23 mouse cellular contexts compared by ENCODE assay signal in genomic region chr10:52996886-52997285, GRCm38 (mm10).
DNase-seq lines count a peak whose midpoint lies in the region; ATAC-seq and TF ChIP-seq lines count a peak whose summit lies in the region.
"Had no signal": no experiment of that assay in that cellular context is flagged by ENCODE, and none has a peak within 500 bp of the region (broad histone marks: within the 10 kb centered on the region; RNA-seq: fewer than 3 reads in every experiment).

No protein-coding gene starts in this region.

- no peak overlapping the region for H3K27ac ChIP-seq in forebrain, embryonic 14.5 days (ENCODE audit: low read depth, low read length)
- no peak overlapping the region for H3K27ac ChIP-seq in forebrain, embryonic 10.5 days
- no peak overlapping the region for H3K27ac ChIP-seq in midbrain, postnatal 0 days (ENCODE audit: low read depth, low read length)
- no peak overlapping the region for H3K27ac ChIP-seq in midbrain, embryonic 11.5 days (ENCODE audit: low read depth, low read length)
- H3K27ac ChIP-seq in forebrain, embryonic 16.5 days (ENCODE audit: low read length) = no peak overlapping the region
- no peak overlapping the region for H3K27ac ChIP-seq in midbrain, embryonic 16.5 days (ENCODE audit: low read length)
- H3K27ac ChIP-seq: embryonic facial prominence, embryonic 12.5 days; embryonic facial prominence, embryonic 15.5 days; hindbrain, embryonic 14.5 days; intestine, embryonic 15.5 days had no signal

- no peak for TF ChIP-seq CTCF in midbrain, postnatal 0 days (IDR thresholded peaks at IDR 0.05)

- no peak overlapping the region for H3K4me2 ChIP-seq in forebrain, embryonic 14.5 days (ENCODE audit: low read length)
- no peak overlapping the region for H3K4me2 ChIP-seq in midbrain, postnatal 0 days (ENCODE audit: low read depth, low read length, poor library complexity, severe bottlenecking)
- no peak overlapping the region for H3K4me2 ChIP-seq in midbrain, embryonic 11.5 days
- H3K4me2 ChIP-seq in forebrain, embryonic 16.5 days (ENCODE audit: low read length) = no peak overlapping the region
- H3K4me2 ChIP-seq in midbrain, embryonic 16.5 days (ENCODE audit: low read length) = no peak overlapping the region
- H3K4me2 ChIP-seq: embryonic facial prominence, embryonic 12.5 days; embryonic facial prominence, embryonic 15.5 days; heart, embryonic 11.5 days; hindbrain, embryonic 14.5 days; intestine, embryonic 15.5 days had no signal

- no peaks in the 10 kb centered on the region for H3K27me3 ChIP-seq in forebrain, embryonic 14.5 days (replicated peaks; ENCODE audit: control insufficient read depth, insufficient read depth, low read length)
- H3K27me3 ChIP-seq in forebrain, embryonic 10.5 days (ENCODE audit: poor library complexity, severe bottlenecking) = no peaks in the 10 kb centered on the region
- H3K27me3 ChIP-seq in midbrain, postnatal 0 days (ENCODE audit: insufficient read depth, low read length) = no peaks in the 10 kb centered on the region
- H3K27me3 ChIP-seq in midbrain, embryonic 11.5 days (ENCODE audit: control insufficient read depth, insufficient read depth, low read length) = no peaks in the 10 kb centered on the region
- no peaks in the 10 kb centered on the region for H3K27me3 ChIP-seq in forebrain, embryonic 16.5 days (replicated peaks; ENCODE audit: control insufficient read depth, insufficient read depth, low read length)
- no peaks in the 10 kb centered on the region for H3K27me3 ChIP-seq in midbrain, embryonic 16.5 days (ENCODE audit: control insufficient read depth, insufficient read depth, low read depth, low read length)
- H3K27me3 ChIP-seq: embryonic facial prominence, embryonic 12.5 days; embryonic facial prominence, embryonic 15.5 days; intestine, embryonic 15.5 days had no signal

- H3K4me3 ChIP-seq in forebrain, embryonic 14.5 days (ENCODE audit: low read depth, low read length) = no peak overlapping the region
- H3K4me3 ChIP-seq in forebrain, embryonic 10.5 days = no peak overlapping the region
- H3K4me3 ChIP-seq in midbrain, postnatal 0 days (ENCODE audit: low read depth, low read length) = no peak overlapping the region
- H3K4me3 ChIP-seq in midbrain, embryonic 11.5 days (ENCODE audit: low read depth, low read length) = no peak overlapping the region
- H3K4me3 ChIP-seq in forebrain, embryonic 16.5 days (replicated peaks; ENCODE audit: low read length) = no peak overlapping the region
- no peak overlapping the region for H3K4me3 ChIP-seq in midbrain, embryonic 16.5 days (ENCODE audit: low read depth, low read length)
- H3K4me3 ChIP-seq: embryonic facial prominence, embryonic 12.5 days; embryonic facial prominence, embryonic 15.5 days; intestine, embryonic 15.5 days had no signal

- no peak for ATAC-seq in forebrain, embryonic 14.5 days
- no peak for ATAC-seq in midbrain, postnatal 0 days (ENCODE audit: low FRiP score)
- no peak for ATAC-seq in midbrain, embryonic 11.5 days (ENCODE audit: low FRiP score)
- ATAC-seq in forebrain, embryonic 16.5 days = 0 out of 2 replicates have a peak, but pooled peaks have one; percentile 54
- no peak for ATAC-seq in midbrain, embryonic 16.5 days
- no peak for ATAC-seq in megakaryocyte progenitor cell, adult 5-6 weeks (replicated peaks; ENCODE audit: poor library complexity)
- ATAC-seq: CD4-positive, CD25-positive, alpha-beta regulatory T cell, adult 4 months; intestine, embryonic 15.5 days had no signal

- no peaks in the 10 kb centered on the region for H3K9me3 ChIP-seq in forebrain, embryonic 14.5 days (replicated peaks; ENCODE audit: control insufficient read depth, low read length)
- H3K9me3 ChIP-seq in forebrain, embryonic 10.5 days = no peaks in the 10 kb centered on the region
- no peaks in the 10 kb centered on the region for H3K9me3 ChIP-seq in midbrain, postnatal 0 days (ENCODE audit: low read length)
- H3K9me3 ChIP-seq in midbrain, embryonic 11.5 days (ENCODE audit: control insufficient read depth, low read length) = no peaks in the 10 kb centered on the region
- H3K9me3 ChIP-seq in forebrain, embryonic 16.5 days (ENCODE audit: control insufficient read depth, low read length) = no peaks in the 10 kb centered on the region
- no peaks in the 10 kb centered on the region for H3K9me3 ChIP-seq in midbrain, embryonic 16.5 days (replicated peaks; ENCODE audit: control insufficient read depth, low read length, poor library complexity, severe bottlenecking)
- H3K9me3 ChIP-seq: embryonic facial prominence, embryonic 12.5 days; embryonic facial prominence, embryonic 15.5 days; intestine, embryonic 15.5 days had no signal

- H3K36me3 ChIP-seq in forebrain, embryonic 14.5 days (ENCODE audit: control insufficient read depth, insufficient read depth, low read length) = no peaks in the 10 kb centered on the region
- H3K36me3 ChIP-seq in forebrain, embryonic 10.5 days (replicated peaks) = no peaks in the 10 kb centered on the region
- H3K36me3 ChIP-seq in midbrain, postnatal 0 days (ENCODE audit: insufficient read depth, low read length) = no peaks in the 10 kb centered on the region
- H3K36me3 ChIP-seq in midbrain, embryonic 11.5 days (ENCODE audit: control insufficient read depth, insufficient read depth, low read length) = no peaks in the 10 kb centered on the region
- no peaks in the 10 kb centered on the region for H3K36me3 ChIP-seq in forebrain, embryonic 16.5 days (ENCODE audit: control insufficient read depth, insufficient read depth)
- no peaks in the 10 kb centered on the region for H3K36me3 ChIP-seq in midbrain, embryonic 16.5 days (ENCODE audit: control insufficient read depth, insufficient read depth, low read length)
- H3K36me3 ChIP-seq: embryonic facial prominence, embryonic 12.5 days; embryonic facial prominence, embryonic 15.5 days; intestine, embryonic 15.5 days had no signal

- H3K9ac ChIP-seq in forebrain, embryonic 14.5 days (ENCODE audit: low read length) = no peak overlapping the region
- no peak overlapping the region for H3K9ac ChIP-seq in midbrain, postnatal 0 days (replicated peaks; ENCODE audit: low read length, poor library complexity, severe bottlenecking)
- no peak overlapping the region for H3K9ac ChIP-seq in midbrain, embryonic 11.5 days (ENCODE audit: low read length)
- H3K9ac ChIP-seq in forebrain, embryonic 16.5 days (replicated peaks; ENCODE audit: low read depth, low read length) = no peak overlapping the region
- H3K9ac ChIP-seq in midbrain, embryonic 16.5 days (ENCODE audit: low read depth, low read length) = no peak overlapping the region
- H3K9ac ChIP-seq: embryonic facial prominence, embryonic 12.5 days; embryonic facial prominence, embryonic 15.5 days; hindbrain, embryonic 14.5 days; intestine, embryonic 15.5 days had no signal

- H3K4me1 ChIP-seq in forebrain, embryonic 14.5 days (ENCODE audit: control insufficient read depth, insufficient read depth, low read length) = no peaks in the 10 kb centered on the region
- 0 out of 2 replicates have a peak, but pooled peaks cover 5% of the 10 kb centered on the region for H3K4me1 ChIP-seq in forebrain, embryonic 10.5 days
- H3K4me1 ChIP-seq in midbrain, postnatal 0 days (ENCODE audit: insufficient read depth, low read length) = no peaks in the 10 kb centered on the region
- no peaks in the 10 kb centered on the region for H3K4me1 ChIP-seq in midbrain, embryonic 11.5 days (ENCODE audit: control insufficient read depth, insufficient read depth, low read length)
- no peaks in the 10 kb centered on the region for H3K4me1 ChIP-seq in forebrain, embryonic 16.5 days (replicated peaks; ENCODE audit: control insufficient read depth, insufficient read depth, low read length)
- no peaks in the 10 kb centered on the region for H3K4me1 ChIP-seq in midbrain, embryonic 16.5 days (ENCODE audit: control insufficient read depth, insufficient read depth, low read length)
- H3K4me1 ChIP-seq: embryonic facial prominence, embryonic 12.5 days; embryonic facial prominence, embryonic 15.5 days; intestine, embryonic 15.5 days had no signal

- peak; percentile 49 for DNase-seq in forebrain, embryonic 14.5 days (ENCODE audit: low spot score)
- DNase-seq in forebrain, embryonic 10.5 days (ENCODE audit: extremely low spot score, low spot score) = no peak
- peak; percentile 54 for DNase-seq in midbrain, postnatal 0 days (ENCODE audit: low spot score)
- no peak for DNase-seq in midbrain, embryonic 11.5 days (ENCODE audit: low spot score, missing footprints)
- peak; percentile 87 for DNase-seq in retina, postnatal 1 day
- DNase-seq: adrenal gland, postnatal 10 days; adrenal gland, postnatal 36 days; cerebellum, adult 11 months; cerebellum, adult 2 months; cerebellum, adult 9-11 months; cerebellum, postnatal 25 days; gastrocnemius, postnatal 10 days; heart, adult 11 months; kidney, adult 11 months had no signal

- WGBS in forebrain, embryonic 14.5 days = 42% methylated on average over 2 of the region's 2 CpGs
- 71% methylated on average over 2 of the region's 2 CpGs for WGBS in forebrain, embryonic 10.5 days
- WGBS in midbrain, postnatal 0 days = 71% methylated on average over 2 of the region's 2 CpGs
- 78% methylated on average over 2 of the region's 2 CpGs for WGBS in midbrain, embryonic 11.5 days
- WGBS in forebrain, embryonic 16.5 days = 37% methylated on average over 2 of the region's 2 CpGs
- 56% methylated on average over 2 of the region's 2 CpGs for WGBS in midbrain, embryonic 16.5 days

Comparison
In these comparisons a context has a peak if more than half of its experiments do, and no peak if none do; other contexts are left out.
1. DNase-seq: peak in forebrain, embryonic 14.5 days (single experiment), midbrain, postnatal 0 days (single experiment) and retina, postnatal 1 day (single experiment); none in forebrain, embryonic 10.5 days (single experiment) and midbrain, embryonic 11.5 days (single experiment).